Mouse (Mus musculus) stomach, postnatal 0 days (tissue): ENCODE results near the gene Plekha6. TPM values are rescaled to one million over a fixed set of nuclear protein-coding genes. Genes with fewer than 3 reads are reported as not detected.
A peak's percentile ranks its signal among the peaks of the same experiment; 100 is the strongest.

Source experiments
- ATAC-seq: fragments of 200-750 bp; cut with Nextera tagmentation; 2 replicates; pipeline ENCODE4 v1.8.0; 2017; ENCODE audit not compliant: low FRiP score, low TSS enrichment
- DNase-seq: peaks from one replicate; pipeline ENCODE4 v3.0.0-alpha.2; 2016; ENCODE audit warnings: low spot score
- H3K27ac ChIP-seq: fragments of 300-500 bp; sonication (generic); replicated peaks from 2 replicates; pipeline ENCODE4 v1.5.1; 2014; ENCODE audit warnings: mild to moderate bottlenecking, control low read depth
- H3K27me3 ChIP-seq: fragments of 300-500 bp; sonication (generic); 2 replicates; pipeline ENCODE4 v1.6.1; 2014; ENCODE audit warnings: low read length; ENCODE audit not compliant: control insufficient read depth, insufficient read depth
- H3K36me3 ChIP-seq: fragments of 300-500 bp; sonication (generic); 2 replicates; pipeline ENCODE4 v1.6.1; 2014; ENCODE audit warnings: low read length, mixed read lengths; ENCODE audit not compliant: control insufficient read depth, insufficient read depth
- H3K4me1 ChIP-seq: fragments of 300-500 bp; sonication (generic); replicated peaks from 2 replicates; pipeline ENCODE4 v1.6.1; 2014; ENCODE audit warnings: antibody characterized with exemption; ENCODE audit not compliant: control insufficient read depth, insufficient read depth
- H3K4me2 ChIP-seq: fragments of 300-500 bp; sonication (generic); replicated peaks from 2 replicates; pipeline ENCODE4 v1.6.1; 2014; ENCODE audit warnings: low read depth, mild to moderate bottlenecking, control low read depth, moderate library complexity
- H3K4me3 ChIP-seq: fragments of 300-500 bp; sonication (generic); 2 replicates; pipeline ENCODE4 v1.5.1; 2014; ENCODE audit warnings: low read depth, low read length, control low read depth
- H3K9ac ChIP-seq: fragments of 300-500 bp; sonication (generic); 2 replicates; pipeline ENCODE4 v1.6.1; 2014; ENCODE audit warnings: mild to moderate bottlenecking, low read length, control low read depth, mixed read lengths
- H3K9me3 ChIP-seq: fragments of 300-500 bp; sonication (generic); 2 replicates; pipeline ENCODE4 v1.6.1; 2016; ENCODE audit warnings: low read length; ENCODE audit not compliant: control insufficient read depth
- CTCF ChIP-seq: IDR thresholded peaks from 2 replicates; pipeline ENCODE4 v1.5.1; 2016; ENCODE audit warnings: antibody characterized with exemption, low read depth, mild to moderate bottlenecking, moderate library complexity
- EP300 ChIP-seq: optimal IDR thresholded peaks from 2 replicates; pipeline ENCODE3; 2016; ENCODE audit warnings: antibody characterized with exemption
- WGBS: fragments of 180-500 bp; shearing (Covaris S2); extraction: QIAGEN DNeasy Blood & Tissue Kit; methylation state at CpG from one replicate; pipeline ENCODE4 v1.1.7; 2014; 5-methylcytosine and 5-hydroxymethylcytosine counted together
- polyA plus RNA-seq: library from polyadenylated mRNA; unstranded; fragments of >200 nt; fragmentation: Nextera tagmentation; extraction: Ambion mirVana; gene quantifications from 2 replicates; pipeline ENCODE4 v1.2.1, GENCODE M21; 2015

Plekha6 gene
- polyA plus RNA-seq, 1 experiment from 2014 or later, result 11.1 TPM

DNA sequence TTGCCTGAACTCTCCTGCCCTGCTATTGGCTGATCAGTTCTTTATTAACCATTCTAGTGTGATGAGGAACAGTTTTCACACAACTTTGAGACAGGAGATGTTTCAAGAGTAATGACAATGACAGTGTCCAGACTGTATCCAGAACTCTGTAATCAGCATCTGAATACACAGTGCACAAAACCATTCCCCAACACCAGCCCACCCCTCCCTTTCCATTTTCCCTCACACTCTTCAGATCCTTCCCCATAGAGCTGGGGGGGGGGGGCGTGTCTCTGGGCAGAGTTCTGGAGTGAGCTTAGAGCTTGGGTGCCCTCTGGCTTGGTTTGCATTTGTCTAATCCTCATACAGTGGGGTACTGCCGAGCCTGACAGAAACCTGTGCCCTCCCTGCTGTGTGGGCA lies 39.7 kb downstream of the Plekha6 start:
- TF ChIP-seq CTCF (no peak), EP300 (no peak)
- Histone ChIP-seq H3K4me3 (no peak overlapping the region), H3K27me3 (no peaks in the 10 kb centered on the region), H3K36me3 (no peaks in the 10 kb centered on the region), H3K9ac (no peak overlapping the region), H3K27ac (no peak overlapping the region), H3K4me1 (peaks cover 3% of the 10 kb centered on the region; the same call in 1 of the 2 replicates), H3K4me2 (no peak overlapping the region), H3K9me3 (no peaks in the 10 kb centered on the region)
- ATAC-seq (no peak), DNase-seq (no peak)
- 41% methylated on average over 2 of the region's 2 CpGs for whole genome bisulfite sequencing

DNA sequence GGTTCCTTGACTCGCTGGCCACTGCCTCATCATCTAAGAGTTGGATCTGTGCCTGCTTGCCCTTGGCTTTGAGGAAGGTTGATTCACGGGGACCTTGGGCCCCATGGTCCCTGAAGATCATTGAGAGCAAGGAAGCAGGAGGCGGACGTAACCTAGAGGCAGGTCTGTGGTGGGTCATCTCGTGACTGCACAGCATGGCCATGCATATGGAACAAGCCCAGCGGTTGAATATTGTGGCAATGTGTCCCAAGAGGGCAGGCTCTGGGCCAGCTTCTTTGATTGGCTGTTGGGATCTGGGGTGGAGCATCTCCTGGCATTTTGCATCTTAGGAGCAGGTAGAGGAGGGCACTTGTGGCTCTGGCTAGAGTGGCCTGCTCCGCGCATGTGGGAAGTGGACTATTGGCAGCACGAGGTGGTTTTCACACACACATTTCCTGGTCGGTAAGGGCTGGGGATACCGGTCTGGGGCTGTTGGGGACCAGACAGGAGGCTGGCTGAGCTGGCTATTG lies 40.4 kb downstream of the Plekha6 start:
- 0 out of 2 replicates have a peak overlapping the region, but pooled peaks have one; percentile 23 for H3K9ac ChIP-seq
- DNase-seq (peak; percentile 57), ATAC-seq (peak; percentile 71)

DNA sequence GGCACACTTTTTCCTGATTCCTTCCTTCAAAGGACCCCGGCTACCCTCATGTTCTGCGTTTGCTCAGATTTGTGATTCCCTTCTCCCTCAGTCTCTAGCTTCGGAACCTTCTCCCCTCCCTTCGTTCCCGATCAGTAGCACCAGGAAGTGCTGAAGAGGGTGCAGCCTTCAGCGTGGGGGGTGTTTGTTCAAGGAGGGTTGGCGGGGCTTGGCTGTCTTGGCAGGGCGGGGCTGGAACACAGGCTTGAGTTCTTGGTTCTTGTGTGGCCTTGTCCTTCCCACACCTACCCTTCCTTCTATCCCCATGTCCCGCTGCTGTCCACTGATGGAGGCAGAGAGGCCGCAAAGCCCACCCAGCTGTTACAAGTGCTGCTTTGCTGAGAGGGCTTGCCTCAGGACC lies 41.0 kb downstream of the Plekha6 start:
- Histone ChIP-seq H3K4me2 (no peak overlapping the region), H3K9me3 (no peaks in the 10 kb centered on the region), H3K4me1 (peaks cover 10% of the 10 kb centered on the region), H3K27me3 (no peaks in the 10 kb centered on the region), H3K36me3 (no peaks in the 10 kb centered on the region), H3K9ac (no peak overlapping the region), H3K4me3 (no peak overlapping the region), H3K27ac (peak overlapping the region; percentile 78)
- DNase-seq (peak; percentile 83), ATAC-seq (peak; percentile 76)
- 47% methylated on average over 10 of the region's 10 CpGs for WGBS
- TF ChIP-seq CTCF (no peak), EP300 (no peak)

More for the DNA sequence above, 40.4 kb downstream of the Plekha6 start:
- H3K27ac ChIP-seq, result peak overlapping the region; percentile 78
- H3K4me1 ChIP-seq, result peaks cover 4% of the 10 kb centered on the region; the same call in 1 of the 2 replicates
- no peaks in the 10 kb centered on the region for H3K27me3 ChIP-seq
- H3K4me3 ChIP-seq, result no peak overlapping the region
- no peaks in the 10 kb centered on the region for H3K9me3 ChIP-seq
- WGBS, result 57% methylated on average over 11 of the region's 11 CpGs
- TF ChIP-seq EP300 (no peak), CTCF (no peak)
- H3K4me2 ChIP-seq, result no peak overlapping the region
- H3K36me3 ChIP-seq, result no peaks in the 10 kb centered on the region

DNA sequence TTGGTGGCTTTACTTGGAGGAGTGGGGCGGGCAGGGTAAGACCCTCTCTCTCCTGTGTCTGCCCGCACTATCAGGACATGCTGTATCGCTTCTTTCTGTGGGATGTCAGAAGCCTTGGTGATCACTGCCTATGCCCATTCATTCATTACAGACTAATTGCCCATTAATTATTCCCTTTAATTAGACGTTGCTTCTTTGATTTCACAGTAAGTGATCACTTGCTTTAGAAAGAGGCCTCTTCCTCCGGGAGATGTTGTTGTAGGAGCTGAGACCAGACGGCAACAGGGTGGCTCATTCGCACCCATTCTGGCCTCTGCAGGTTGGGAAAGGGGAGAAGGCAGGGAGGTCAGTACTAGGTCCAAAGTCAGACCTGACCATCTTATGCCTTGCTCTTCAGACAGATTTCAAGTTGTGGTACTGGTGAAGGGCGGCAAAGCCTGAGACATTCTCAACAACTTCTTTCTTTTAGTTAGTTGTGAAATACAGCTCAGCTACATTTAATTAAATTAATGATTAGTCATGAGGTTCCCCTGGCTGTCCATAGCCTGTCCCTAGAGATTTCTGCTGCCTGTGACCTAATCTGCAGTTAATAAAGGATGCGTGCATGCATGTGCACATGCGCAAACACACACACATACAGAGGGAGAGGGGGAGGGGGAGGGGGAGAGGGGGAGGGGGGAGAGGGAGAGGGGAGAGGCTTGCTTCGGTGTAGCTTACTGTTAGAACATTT lies 44.2 kb downstream of the Plekha6 start:
- H3K27me3 ChIP-seq, result no peaks in the 10 kb centered on the region
- ATAC-seq (no peak), DNase-seq (no peak)
- no peaks in the 10 kb centered on the region for H3K36me3 ChIP-seq
- H3K27ac ChIP-seq, result no peak overlapping the region
- H3K4me3 ChIP-seq, result no peak overlapping the region
- H3K4me1 ChIP-seq, result peaks cover 14% of the 10 kb centered on the region
- H3K4me2 ChIP-seq, result no peak overlapping the region
- H3K9me3 ChIP-seq, result no peaks in the 10 kb centered on the region
- H3K9ac ChIP-seq, result no peak overlapping the region
- 86% methylated on average over 11 of the region's 11 CpGs for WGBS
- TF ChIP-seq CTCF (no peak), EP300 (no peak)

DNA sequence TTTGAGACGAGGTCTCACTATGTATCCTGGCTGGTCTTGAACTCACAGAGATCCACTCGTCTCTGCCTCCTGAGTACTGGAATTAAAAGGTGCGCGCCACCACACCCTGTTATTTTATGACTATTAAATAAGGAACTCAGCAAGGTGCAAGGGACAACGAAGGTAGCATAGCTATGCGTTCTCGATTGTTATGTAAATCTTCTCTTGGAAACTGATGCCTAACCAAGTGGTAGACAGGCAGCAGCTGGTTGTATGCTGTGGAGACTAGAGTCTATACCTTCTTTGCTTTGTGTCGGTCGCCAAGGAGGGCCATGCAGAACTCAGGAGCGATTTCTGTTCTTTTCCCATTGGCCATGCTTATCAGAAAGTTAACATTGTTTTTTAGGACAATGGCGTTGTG lies 45.0 kb downstream of the Plekha6 start:
- no peak overlapping the region for H3K4me2 ChIP-seq
- H3K27ac ChIP-seq, result peak overlapping the region; percentile 67; the same call in 1 of the 2 replicates
- H3K36me3 ChIP-seq, result no peaks in the 10 kb centered on the region
- ATAC-seq (no peak), DNase-seq (no peak)
- no peak overlapping the region for H3K4me3 ChIP-seq
- WGBS, result 68% methylated on average over 11 of the region's 11 CpGs
- H3K27me3 ChIP-seq, result no peaks in the 10 kb centered on the region
- no peak overlapping the region for H3K9ac ChIP-seq
- no peaks in the 10 kb centered on the region for H3K9me3 ChIP-seq
- no peak for TF ChIP-seq EP300
- no peak for TF ChIP-seq CTCF
- H3K4me1 ChIP-seq, result peaks cover 14% of the 10 kb centered on the region

DNA sequence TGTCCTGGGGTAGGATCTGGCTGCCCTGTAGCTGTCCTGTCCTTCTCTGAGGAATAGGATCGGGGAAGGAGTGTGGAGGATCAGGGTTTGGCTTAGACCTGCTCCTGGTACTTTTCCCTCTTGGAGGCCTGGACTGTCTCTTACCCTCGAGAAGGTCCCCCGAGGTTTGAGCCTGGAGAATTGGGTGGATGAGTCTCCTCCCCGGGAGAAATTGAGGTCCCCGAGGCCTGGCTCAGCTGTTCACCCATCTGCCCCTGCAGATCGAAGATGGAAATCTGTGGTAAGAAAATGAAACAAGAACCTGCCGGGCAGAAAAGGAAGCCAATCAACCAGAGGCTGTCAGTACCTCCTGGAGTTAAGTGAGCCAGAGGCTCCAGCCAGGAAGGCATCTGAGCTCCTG lies 45.5 kb downstream of the Plekha6 start:
- H3K4me2 ChIP-seq, result no peak overlapping the region
- ATAC-seq (no peak), DNase-seq (no peak)
- H3K4me3 ChIP-seq, result no peak overlapping the region
- peaks cover 14% of the 10 kb centered on the region for H3K4me1 ChIP-seq
- 46% methylated on average over 7 of the region's 7 CpGs for WGBS
- no peaks in the 10 kb centered on the region for H3K9me3 ChIP-seq
- no peak overlapping the region for H3K9ac ChIP-seq
- no peaks in the 10 kb centered on the region for H3K36me3 ChIP-seq
- no peak for TF ChIP-seq CTCF
- no peak for TF ChIP-seq EP300
- H3K27ac ChIP-seq, result peak overlapping the region; percentile 67
- no peaks in the 10 kb centered on the region for H3K27me3 ChIP-seq
